Mouse (Mus musculus) bone marrow macrophage, adult 2 months (primary cell): Measurements from ENCODE around the gene Asl. TPM values are rescaled to one million over a fixed set of nuclear protein-coding genes. Genes with fewer than 3 reads are reported as not detected.

ENCODE experiments used
- H3K27ac ChIP-seq: 2 replicates; pipeline ENCODE4 v1.5.1; 2012; ENCODE audit warnings: low read depth, low read length; ENCODE audit not compliant: insufficient read depth
- H3K4me1 ChIP-seq: 2 replicates; pipeline ENCODE4 v1.6.1; 2012; ENCODE audit warnings: low read length; ENCODE audit not compliant: control insufficient read depth, insufficient read depth
- H3K4me3 ChIP-seq: 2 replicates; pipeline ENCODE4 v1.5.1; 2012; ENCODE audit warnings: mild to moderate bottlenecking, low read length, moderate library complexity; ENCODE audit not compliant: insufficient read depth
- CTCF ChIP-seq: IDR thresholded peaks from 2 replicates; pipeline ENCODE4 v1.5.1; 2012; ENCODE audit warnings: low read depth, mild to moderate bottlenecking, low read length, moderate library complexity
- POLR2A ChIP-seq: IDR thresholded peaks from 2 replicates; pipeline ENCODE4 v1.6.1; 2012; ENCODE audit warnings: mild to moderate bottlenecking, low read depth, low read length, borderline replicate concordance
- polyA plus RNA-seq: library from polyadenylated mRNA; stranded (reverse); fragments of >200 nt; gene quantifications from 2 replicates; pipeline ENCODE4 v1.2.4, GENCODE M21; 2012; ENCODE audit not compliant: missing spikeins, insufficient read depth, insufficient read length

The Asl gene
- polyA plus RNA-seq = 72.7 and 80.7 TPM in 2 replicates

- no peak for TF ChIP-seq POLR2A
- TF ChIP-seq CTCF = no peak
- peak within 1 kb of the TSS; percentile 81 for H3K4me3 ChIP-seq
- peaks cover 25% of the 10 kb centered on the region for H3K4me1 ChIP-seq
Measured at GRCm38 (mm10) chr5:130029142-130029897, at the start of gene Asl, which contains the start of gene Crcp. TSS of gene Asl (minus strand) at chr5:130029247. TSS of gene Crcp (plus strand) at chr5:130029290.

GRCm38 (mm10) chr5:130078834-130079156 is 49.7 kb upstream of the Asl start:
- Histone ChIP-seq H3K4me3 (peak overlapping the region; percentile 77), H3K4me1 (peaks cover 32% of the 10 kb centered on the region), H3K27ac (peak overlapping the region; percentile 29)
- TF ChIP-seq POLR2A (no peak), CTCF (no peak)

More at GRCm38 (mm10) chr5:130029142-130029897, at the start of gene Asl, which contains the start of gene Crcp:
- H3K27ac ChIP-seq = peak within 1 kb of the TSS; percentile 86

GRCm38 (mm10) chr5:130078096-130078833 is 49.2 kb upstream of the Asl start:
- no peak overlapping the region for H3K4me3 ChIP-seq
- peaks cover 32% of the 10 kb centered on the region for H3K4me1 ChIP-seq
- peak overlapping the region; percentile 29; the same call in 1 of the 2 replicates for H3K27ac ChIP-seq
- TF ChIP-seq CTCF = no peak
- TF ChIP-seq POLR2A = no peak

- H3K4me3 ChIP-seq = no peak overlapping the region
- H3K27ac ChIP-seq = no peak overlapping the region
- TF ChIP-seq CTCF (no peak), POLR2A (no peak)
- H3K4me1 ChIP-seq = peaks cover 26% of the 10 kb centered on the region
Measured at GRCm38 (mm10) chr5:130076396-130076795, 47.3 kb upstream of the Asl start.

GRCm38 (mm10) chr5:130074491-130074890 is 45.4 kb upstream of the Asl start:
- Histone ChIP-seq H3K4me3 (no peak overlapping the region), H3K27ac (no peak overlapping the region), H3K4me1 (peaks cover 21% of the 10 kb centered on the region)
- TF ChIP-seq CTCF (no peak), POLR2A (no peak)

GRCm38 (mm10) chr5:130073026-130073425 is 44.0 kb upstream of the Asl start, which contains the start of gene Tpst1:
TSS of gene Tpst1 (plus strand) at chr5:130073326.
- Histone ChIP-seq H3K27ac (no peak within 1 kb of the TSS), H3K4me1 (peaks cover 14% of the 10 kb centered on the region), H3K4me3 (no peak within 1 kb of the TSS)
- TF ChIP-seq POLR2A = no peak
- TF ChIP-seq CTCF = no peak

GRCm38 (mm10) chr5:130067841-130068264 is 38.8 kb upstream of the Asl start:
- TF ChIP-seq CTCF = no peak
- no peak for TF ChIP-seq POLR2A
- Histone ChIP-seq H3K27ac (no peak overlapping the region), H3K4me1 (0 out of 2 replicates have a peak, but pooled peaks cover 2% of the 10 kb centered on the region), H3K4me3 (no peak overlapping the region)

- no peak overlapping the region for H3K27ac ChIP-seq
- H3K4me3 ChIP-seq = no peak overlapping the region
- no peak for TF ChIP-seq CTCF
- TF ChIP-seq POLR2A = no peak
- peaks cover 17% of the 10 kb centered on the region for H3K4me1 ChIP-seq
Measured at GRCm38 (mm10) chr5:130065579-130065978, 36.5 kb upstream of the Asl start.

GRCm38 (mm10) chr5:130063760-130064159 is 34.7 kb upstream of the Asl start:
- TF ChIP-seq CTCF (no peak), POLR2A (no peak)
- H3K27ac ChIP-seq = no peak overlapping the region
- H3K4me1 ChIP-seq = peaks cover 17% of the 10 kb centered on the region
- H3K4me3 ChIP-seq = no peak overlapping the region

- no peak overlapping the region for H3K4me3 ChIP-seq
- no peak for TF ChIP-seq POLR2A
- TF ChIP-seq CTCF = no peak
- peaks cover 14% of the 10 kb centered on the region for H3K4me1 ChIP-seq
- H3K27ac ChIP-seq = peak overlapping the region; percentile 32
Measured at GRCm38 (mm10) chr5:130062096-130062495, 33.0 kb upstream of the Asl start.
